Mouse (Mus musculus): ENCODE results near the gene Hpn. TPM values are rescaled to one million over a fixed set of nuclear protein-coding genes. Genes with fewer than 3 reads are reported as not detected.

The Hpn gene
- polyA plus RNA-seq, 1 experiment from 2014 or later = 45.8 TPM

DNA sequence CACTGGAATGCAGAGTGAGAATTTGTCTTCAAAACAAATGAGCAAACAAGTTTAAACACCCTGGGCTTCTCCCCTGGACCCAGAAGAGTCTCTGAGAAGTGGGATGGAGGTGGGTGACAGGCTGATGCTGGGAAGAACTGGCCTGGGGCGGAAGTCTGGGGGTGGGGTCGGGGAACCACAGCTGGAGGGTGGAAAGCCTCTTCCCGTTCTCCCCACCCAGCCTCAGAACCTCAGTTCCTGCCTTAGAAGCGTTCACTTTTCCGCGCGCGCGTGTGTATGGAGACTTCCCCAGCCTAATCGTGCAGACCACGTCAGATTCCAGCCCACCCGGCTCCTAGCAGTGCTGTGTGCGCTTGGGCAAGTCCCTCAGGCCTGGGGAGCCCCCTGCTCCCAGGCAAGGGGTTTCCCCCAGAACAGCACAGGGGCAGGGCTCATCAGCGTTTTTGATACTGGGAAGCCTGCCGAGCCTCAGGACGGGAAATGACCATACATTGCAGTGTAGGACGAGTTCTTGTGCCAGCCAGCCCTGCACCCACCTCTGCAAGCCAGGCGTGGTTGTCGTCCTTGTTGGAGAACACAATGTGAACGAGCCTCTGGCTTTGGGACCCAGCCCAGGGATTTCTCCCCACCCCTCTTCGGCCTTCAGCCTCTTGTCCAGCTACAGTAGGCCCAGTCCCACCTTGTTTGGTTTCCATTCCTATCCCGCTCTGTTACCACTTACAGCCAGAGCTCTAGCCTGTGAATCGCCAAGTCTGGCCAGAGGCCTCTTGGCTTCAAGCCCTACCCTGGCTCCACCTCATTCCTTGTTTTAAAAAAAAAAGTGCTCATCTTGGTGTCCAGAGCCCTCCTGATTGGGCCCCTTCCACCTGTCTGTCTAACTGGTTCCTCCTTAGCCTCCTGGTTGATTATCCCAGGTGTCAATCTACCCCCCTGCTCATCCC is 36.5 kb upstream of the Hpn start:
- DNase-seq = no peak
- ATAC-seq (ENCODE audit: low read depth) = peak; percentile 51
- Histone ChIP-seq H3K9me3 (replicated peaks) (no peaks in the 10 kb centered on the region), H3K36me3 (no peaks in the 10 kb centered on the region), H3K9ac (peak overlapping the region; percentile 81), H3K4me3 (replicated peaks) (peak overlapping the region; percentile 71), H3K4me2 (peak overlapping the region; percentile 83), H3K27me3 (no peaks in the 10 kb centered on the region), H3K27ac (peak overlapping the region; percentile 87), H3K4me1 (replicated peaks) (peaks cover 60% of the 10 kb centered on the region)
- WGBS (ENCODE audit: insufficient replicate concordance) = 12% methylated on average over 23 of the region's 23 CpGs

- Histone ChIP-seq H3K27me3 (no peaks in the 10 kb centered on the region), H3K4me1 (replicated peaks) (peaks cover 68% of the 10 kb centered on the region), H3K36me3 (no peaks in the 10 kb centered on the region), H3K27ac (peak overlapping the region; percentile 87), H3K9ac (peak overlapping the region; percentile 81), H3K4me2 (peak overlapping the region; percentile 83), H3K9me3 (replicated peaks) (no peaks in the 10 kb centered on the region), H3K4me3 (replicated peaks) (peak overlapping the region; percentile 71)
- peak; percentile 64 for DNase-seq
- under 1% methylated on average over 63 of the region's 63 CpGs for WGBS (ENCODE audit: insufficient replicate concordance)
- ATAC-seq (ENCODE audit: low read depth) = peak; percentile 80
Observed at GRCm38 (mm10) chr7:31150566-31151300, 35.6 kb upstream of the Hpn start.

- Histone ChIP-seq H3K9me3 (replicated peaks) (no peaks in the 10 kb centered on the region), H3K27me3 (no peaks in the 10 kb centered on the region), H3K4me1 (replicated peaks) (peaks cover 66% of the 10 kb centered on the region), H3K27ac (peak overlapping the region; percentile 87; the same call in 1 of the 2 replicates), H3K36me3 (no peaks in the 10 kb centered on the region), H3K9ac (peak overlapping the region; percentile 81), H3K4me2 (peak overlapping the region; percentile 83), H3K4me3 (replicated peaks) (peak overlapping the region; percentile 71)
- ATAC-seq (ENCODE audit: low read depth) (no peak), DNase-seq (no peak)
- WGBS (ENCODE audit: insufficient replicate concordance) = 5% methylated on average over 20 of the region's 20 CpGs
Observed at GRCm38 (mm10) chr7:31149751-31150565, 34.9 kb upstream of the Hpn start.

GRCm38 (mm10) chr7:31149271-31149670 is 34.2 kb upstream of the Hpn start:
- no peaks in the 10 kb centered on the region for H3K27me3 ChIP-seq
- WGBS (ENCODE audit: insufficient replicate concordance) = 36% methylated on average over 9 of the region's 9 CpGs
- H3K9me3 ChIP-seq (replicated peaks) = no peaks in the 10 kb centered on the region
- peak overlapping the region; percentile 71 for H3K4me3 ChIP-seq (replicated peaks)
- DNase-seq (no peak), ATAC-seq (ENCODE audit: low read depth) (no peak)
- no peak overlapping the region for H3K27ac ChIP-seq
- peak overlapping the region; percentile 81; the same call in 1 of the 2 replicates for H3K9ac ChIP-seq
- peaks cover 65% of the 10 kb centered on the region for H3K4me1 ChIP-seq (replicated peaks)
- peak overlapping the region; percentile 83 for H3K4me2 ChIP-seq
- no peaks in the 10 kb centered on the region for H3K36me3 ChIP-seq

DNA sequence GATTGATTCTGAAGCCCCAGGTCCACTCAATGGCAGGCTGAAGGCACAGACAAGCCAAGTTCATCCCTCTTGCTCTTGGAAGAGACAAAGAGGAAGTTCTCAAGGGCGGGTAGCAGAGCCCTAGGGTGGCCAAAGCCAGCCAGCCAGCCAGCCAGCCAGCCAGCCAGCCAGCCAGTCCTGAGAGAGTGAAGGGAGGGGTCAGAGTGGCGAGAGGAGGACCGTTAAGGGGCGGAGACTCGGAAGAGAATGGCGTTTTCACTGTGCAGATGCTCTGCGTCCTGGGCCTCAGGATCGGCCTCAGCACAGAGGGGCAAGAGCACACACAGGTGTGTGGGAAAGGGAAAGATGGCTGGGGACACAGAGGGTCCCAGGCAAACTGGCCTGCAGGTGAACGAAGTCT is 33.7 kb upstream of the Hpn start:
- H3K36me3 ChIP-seq = no peaks in the 10 kb centered on the region
- no peak for DNase-seq
- peak overlapping the region; percentile 59 for H3K27ac ChIP-seq

DNA sequence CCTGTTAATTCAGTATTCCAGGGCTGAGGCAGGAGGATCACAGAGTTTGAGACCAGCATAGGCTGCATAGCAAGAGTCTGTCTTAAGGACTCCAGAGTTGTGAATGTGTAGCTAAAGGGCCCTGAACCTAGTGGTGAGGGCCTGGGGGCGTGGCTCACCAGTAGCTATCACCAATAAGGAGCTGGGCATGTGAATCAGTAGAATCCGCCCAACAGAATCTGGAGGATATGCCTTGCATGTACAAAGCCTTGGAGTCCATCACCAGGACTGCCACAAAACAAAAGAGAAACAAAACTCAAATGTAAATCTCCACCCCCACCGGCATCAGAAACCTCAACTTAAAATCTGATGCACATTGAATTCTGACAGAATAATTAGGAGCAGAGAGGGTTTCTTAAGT is 33.0 kb upstream of the Hpn start:
- H3K4me3 ChIP-seq (replicated peaks) = no peak overlapping the region

More for the DNA sequence above, 33.7 kb upstream of the Hpn start:
- H3K4me2 ChIP-seq = peak overlapping the region; percentile 83
- H3K4me3 ChIP-seq (replicated peaks) = peak overlapping the region; percentile 71
- WGBS (ENCODE audit: insufficient replicate concordance) = 7% methylated on average over 9 of the region's 9 CpGs
- ATAC-seq (ENCODE audit: low read depth) = peak; percentile 50
- no peaks in the 10 kb centered on the region for H3K27me3 ChIP-seq
- peaks cover 65% of the 10 kb centered on the region for H3K4me1 ChIP-seq (replicated peaks)
- no peaks in the 10 kb centered on the region for H3K9me3 ChIP-seq (replicated peaks)
- peak overlapping the region; percentile 81 for H3K9ac ChIP-seq

GRCm38 (mm10) chr7:31145596-31146160 is 30.6 kb upstream of the Hpn start:
- peaks cover 52% of the 10 kb centered on the region for H3K4me1 ChIP-seq (replicated peaks)
- no peak overlapping the region for H3K27ac ChIP-seq
- H3K36me3 ChIP-seq = peaks cover 29% of the 10 kb centered on the region
- no peaks in the 10 kb centered on the region for H3K9me3 ChIP-seq (replicated peaks)
- H3K9ac ChIP-seq = no peak overlapping the region
- H3K4me2 ChIP-seq = no peak overlapping the region
- no peaks in the 10 kb centered on the region for H3K27me3 ChIP-seq
- WGBS (ENCODE audit: insufficient replicate concordance) = 67% methylated on average over 12 of the region's 12 CpGs
- H3K4me3 ChIP-seq (replicated peaks) = no peak overlapping the region
- DNase-seq (no peak), ATAC-seq (ENCODE audit: low read depth) (0 out of 2 replicates have a peak, but pooled peaks have one; percentile 19)

More for the DNA sequence above, 33.0 kb upstream of the Hpn start:
- DNase-seq (no peak), ATAC-seq (ENCODE audit: low read depth) (no peak)
- WGBS (ENCODE audit: insufficient replicate concordance) = 55% methylated on average over 3 of the region's 3 CpGs
- Histone ChIP-seq H3K27ac (peak overlapping the region; percentile 59; the same call in 1 of the 2 replicates), H3K4me2 (peak overlapping the region; percentile 83), H3K4me1 (replicated peaks) (peaks cover 65% of the 10 kb centered on the region), H3K27me3 (no peaks in the 10 kb centered on the region), H3K36me3 (peaks cover 6% of the 10 kb centered on the region; the same call in 1 of the 2 replicates), H3K9ac (peak overlapping the region; percentile 81; the same call in 1 of the 2 replicates), H3K9me3 (replicated peaks) (no peaks in the 10 kb centered on the region)

GRCm38 (mm10) chr7:31144886-31145285 is 29.8 kb upstream of the Hpn start:
- ATAC-seq (ENCODE audit: low read depth) (no peak), DNase-seq (no peak)
- no peak overlapping the region for H3K9ac ChIP-seq
- H3K9me3 ChIP-seq (replicated peaks) = no peaks in the 10 kb centered on the region
- H3K4me3 ChIP-seq (replicated peaks) = no peak overlapping the region
- H3K27me3 ChIP-seq = no peaks in the 10 kb centered on the region
- H3K36me3 ChIP-seq = peaks cover 37% of the 10 kb centered on the region
- WGBS (ENCODE audit: insufficient replicate concordance) = 92% methylated on average over 16 of the region's 16 CpGs
- peaks cover 49% of the 10 kb centered on the region for H3K4me1 ChIP-seq (replicated peaks)
- no peak overlapping the region for H3K4me2 ChIP-seq
- H3K27ac ChIP-seq = no peak overlapping the region

DNA sequence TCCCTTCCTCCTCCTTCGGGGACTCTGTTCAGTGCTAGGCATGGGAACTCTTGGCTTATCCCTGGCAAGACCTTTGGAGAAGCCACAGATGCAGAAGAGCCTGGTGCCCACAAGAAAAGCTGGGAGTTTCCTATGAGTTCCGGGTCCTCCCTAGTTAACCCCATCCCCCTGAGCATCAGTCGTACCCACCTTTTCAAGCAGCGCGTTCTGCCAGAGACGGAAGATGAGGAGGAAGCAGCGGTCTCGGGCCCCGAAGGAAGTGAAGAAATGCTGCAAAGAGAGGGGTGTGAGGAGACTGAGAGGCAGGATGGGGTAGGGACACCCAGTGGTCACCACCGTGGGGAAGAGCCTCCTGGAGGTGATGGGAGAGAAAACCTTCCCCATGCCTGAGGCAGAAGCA is 25.9 kb upstream of the Hpn start:
- DNase-seq = no peak
- no peaks in the 10 kb centered on the region for H3K9me3 ChIP-seq (replicated peaks)
- H3K4me3 ChIP-seq (replicated peaks) = no peak overlapping the region
- WGBS (ENCODE audit: insufficient replicate concordance) = 85% methylated on average over 10 of the region's 10 CpGs
- H3K27me3 ChIP-seq = no peaks in the 10 kb centered on the region
- H3K36me3 ChIP-seq = peaks cover 77% of the 10 kb centered on the region
- peaks cover 10% of the 10 kb centered on the region for H3K4me1 ChIP-seq (replicated peaks)
- no peak overlapping the region for H3K4me2 ChIP-seq
- ATAC-seq (ENCODE audit: low read depth) = no peak
- H3K27ac ChIP-seq = no peak overlapping the region
- H3K9ac ChIP-seq = no peak overlapping the region

DNA sequence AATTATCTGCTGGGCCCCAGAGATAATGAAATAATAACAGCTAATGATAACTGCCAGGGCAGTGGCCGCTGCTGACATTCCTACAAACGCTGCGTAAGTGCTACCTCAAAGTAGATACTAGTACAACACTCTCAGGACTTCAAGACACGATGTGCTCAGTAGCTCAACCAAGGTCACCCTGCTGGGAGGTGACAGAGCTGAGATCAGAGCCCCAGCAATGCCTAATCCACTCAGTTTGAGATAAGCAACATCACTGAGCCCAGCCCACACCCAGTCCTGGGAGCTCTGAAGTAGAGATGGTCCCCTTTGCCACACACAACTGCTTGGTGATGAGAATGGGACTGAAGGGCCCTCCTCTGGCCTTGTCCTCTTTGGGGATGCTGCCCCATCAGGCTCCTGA is 25.2 kb upstream of the Hpn start:
- H3K4me3 ChIP-seq (replicated peaks) = no peak overlapping the region
- H3K4me1 ChIP-seq (replicated peaks) = peaks cover 3% of the 10 kb centered on the region; the same call in 1 of the 2 replicates
- no peak for DNase-seq
- H3K27me3 ChIP-seq = no peaks in the 10 kb centered on the region
- peaks cover 83% of the 10 kb centered on the region for H3K36me3 ChIP-seq
- H3K9ac ChIP-seq = no peak overlapping the region
- WGBS (ENCODE audit: insufficient replicate concordance) = 69% methylated on average over 4 of the region's 4 CpGs
- no peaks in the 10 kb centered on the region for H3K9me3 ChIP-seq (replicated peaks)
- no peak for ATAC-seq (ENCODE audit: low read depth)
- no peak overlapping the region for H3K27ac ChIP-seq
- H3K4me2 ChIP-seq = no peak overlapping the region
